Mouse (Mus musculus) bone marrow, adult 2 months (tissue): ENCODE results near the gene Lyg2. TPM values are rescaled to one million over a fixed set of nuclear protein-coding genes. Genes with fewer than 3 reads are reported as not detected.

Source experiments
- H3K27ac ChIP-seq: fragments of 200-500 bp; 2 replicates; pipeline ENCODE4 v1.5.1; 2012; ENCODE audit warnings: low read depth, mild to moderate bottlenecking, control low read depth, inconsistent platforms, low read length; ENCODE audit not compliant: control insufficient read depth, poor library complexity, insufficient read depth
- H3K4me1 ChIP-seq: fragments of 200-500 bp; 2 replicates; pipeline ENCODE4 v1.6.1; 2011; ENCODE audit warnings: low read length; ENCODE audit not compliant: control insufficient read depth, insufficient read depth
- H3K4me3 ChIP-seq: fragments of 200-500 bp; replicated peaks from 2 replicates; pipeline ENCODE3; 2011; ENCODE audit warnings: mild to moderate bottlenecking, low read depth, low read length, control low read depth; ENCODE audit not compliant: control insufficient read depth
- CTCF ChIP-seq: fragments of 200-500 bp; IDR thresholded peaks from 2 replicates; pipeline ENCODE4 v1.5.1; 2011; ENCODE audit warnings: low read length, control low read depth; ENCODE audit not compliant: control insufficient read depth, insufficient read depth
- POLR2A ChIP-seq: fragments of 200-500 bp; IDR thresholded peaks from 2 replicates; pipeline ENCODE4 v1.6.1; 2011; ENCODE audit warnings: low read depth, mild to moderate bottlenecking, control low read depth, low read length, borderline replicate concordance; ENCODE audit not compliant: control insufficient read depth
- WGBS: fragments of 180-500 bp; shearing (Covaris S2); methylation state at CpG from one replicate; pipeline ENCODE4 v1.1.7; 2018; 5-methylcytosine and 5-hydroxymethylcytosine counted together
- polyA plus RNA-seq: library from polyadenylated mRNA; stranded (reverse); fragments of >200 nt; gene quantifications from 2 replicates; pipeline ENCODE4 v1.2.4, GENCODE M21; 2011; ENCODE audit warnings: low replicate concordance; ENCODE audit not compliant: missing spikeins, insufficient read depth, insufficient read length

Lyg2 gene
- polyA plus RNA-seq, 1 experiment: not detected

- H3K4me3 ChIP-seq: peak overlapping the region; percentile 76
- TF ChIP-seq POLR2A (no peak), CTCF (no peak)
- 2% methylated on average over 33 of the region's 33 CpGs for WGBS
- H3K27ac ChIP-seq: no peak overlapping the region
- H3K4me1 ChIP-seq: peaks cover 3% of the 10 kb centered on the region
These were observed 43.9 kb downstream of the Lyg2 start for GRCm38 (mm10) chr1:37872131-37873067.

GRCm38 (mm10) chr1:37871704-37872103, 44.6 kb downstream of the Lyg2 start, which contains the start of gene Lipt1:
Gene Lipt1 (plus strand): TSS chr1:37871738.
- no peak for TF ChIP-seq POLR2A
- no peak for TF ChIP-seq CTCF
- Histone ChIP-seq H3K4me3 (peak within 1 kb of the TSS; percentile 76), H3K27ac (peak within 1 kb of the TSS; percentile 41; the same call in 1 of the 2 replicates), H3K4me1 (peaks cover 3% of the 10 kb centered on the region)
- WGBS: 25% methylated on average over 7 of the region's 7 CpGs

- H3K27ac ChIP-seq: no peak overlapping the region
- TF ChIP-seq POLR2A (no peak), CTCF (no peak)
- 77% methylated on average over 2 of the region's 2 CpGs for WGBS
- H3K4me3 ChIP-seq: no peak overlapping the region
- H3K4me1 ChIP-seq: peaks cover 3% of the 10 kb centered on the region
These were observed 46.9 kb downstream of the Lyg2 start for GRCm38 (mm10) chr1:37869362-37869761.

GRCm38 (mm10) chr1:37868640-37869039, 47.7 kb downstream of the Lyg2 start:
- peaks cover 3% of the 10 kb centered on the region for H3K4me1 ChIP-seq
- WGBS: 11% methylated on average over 10 of the region's 10 CpGs

GRCm38 (mm10) chr1:37867684-37868322, 48.5 kb downstream of the Lyg2 start:
- WGBS: 17% methylated on average over 10 of the region's 10 CpGs
- no peak overlapping the region for H3K4me3 ChIP-seq
- H3K4me1 ChIP-seq: peaks cover 3% of the 10 kb centered on the region
- H3K27ac ChIP-seq: no peak overlapping the region
- TF ChIP-seq POLR2A (no peak), CTCF (no peak)

More at GRCm38 (mm10) chr1:37868640-37869039, 47.7 kb downstream of the Lyg2 start:
- Histone ChIP-seq H3K27ac (no peak overlapping the region), H3K4me3 (peak overlapping the region; percentile 39)
- TF ChIP-seq POLR2A (no peak), CTCF (no peak)

- TF ChIP-seq POLR2A (no peak), CTCF (peak; percentile 75)
- 88% methylated on average over 1 of the region's 1 CpGs for WGBS
- no peak overlapping the region for H3K4me3 ChIP-seq
- peaks cover 3% of the 10 kb centered on the region for H3K4me1 ChIP-seq
- no peak overlapping the region for H3K27ac ChIP-seq
These were observed 49.2 kb downstream of the Lyg2 start for GRCm38 (mm10) chr1:37867056-37867455.

GRCm38 (mm10) chr1:37866286-37866685, 50.0 kb downstream of the Lyg2 start, which contains the start of gene Tsga10:
Gene Tsga10 (minus strand): TSS chr1:37866429.
- peak within 1 kb of the TSS; percentile 73 for H3K27ac ChIP-seq
- H3K4me1 ChIP-seq: peaks cover 3% of the 10 kb centered on the region
- no peak for TF ChIP-seq POLR2A
- TF ChIP-seq CTCF: no peak
- 85% methylated on average over 6 of the region's 6 CpGs for WGBS
- H3K4me3 ChIP-seq: peak within 1 kb of the TSS; percentile 79
